Mouse (Mus musculus) midbrain, embryonic 16.5 days (tissue): ENCODE results near the gene Cdkl3. TPM values are rescaled to one million over a fixed set of nuclear protein-coding genes. Genes with fewer than 3 reads are reported as not detected.

Experiments
- ATAC-seq: fragments of 200-750 bp; cut with Nextera tagmentation; 2 replicates; pipeline ENCODE4 v1.8.0; 2017; ENCODE audit warnings: moderate TSS enrichment
- H3K27ac ChIP-seq: fragments of 300-500 bp; sonication (generic); 2 replicates; pipeline ENCODE4 v1.5.1; 2014; ENCODE audit warnings: mild to moderate bottlenecking, low read length, mixed read lengths
- H3K27me3 ChIP-seq: fragments of 300-500 bp; sonication (generic); 2 replicates; pipeline ENCODE4 v1.6.1; 2014; ENCODE audit warnings: low read depth, low read length, mixed read lengths; ENCODE audit not compliant: control insufficient read depth, insufficient read depth
- H3K36me3 ChIP-seq: fragments of 300-500 bp; sonication (generic); 2 replicates; pipeline ENCODE4 v1.6.1; 2014; ENCODE audit warnings: mild to moderate bottlenecking, low read length, moderate library complexity, mixed read lengths; ENCODE audit not compliant: control insufficient read depth, insufficient read depth
- H3K4me1 ChIP-seq: fragments of 300-500 bp; sonication (generic); 2 replicates; pipeline ENCODE4 v1.6.1; 2014; ENCODE audit warnings: mild to moderate bottlenecking, low read length, mixed read lengths; ENCODE audit not compliant: control insufficient read depth, insufficient read depth
- H3K4me2 ChIP-seq: fragments of 300-500 bp; sonication (generic); 2 replicates; pipeline ENCODE4 v1.6.1; 2014; ENCODE audit warnings: mild to moderate bottlenecking, low read length, mixed read lengths
- H3K4me3 ChIP-seq: fragments of 300-500 bp; sonication (generic); 2 replicates; pipeline ENCODE4 v1.5.1; 2014; ENCODE audit warnings: low read depth, mild to moderate bottlenecking, low read length, moderate library complexity, mixed read lengths
- H3K9ac ChIP-seq: fragments of 300-500 bp; sonication (generic); 2 replicates; pipeline ENCODE4 v1.6.1; 2014; ENCODE audit warnings: low read depth, low read length, mixed read lengths
- H3K9me3 ChIP-seq: fragments of 300-500 bp; sonication (generic); replicated peaks from 2 replicates; pipeline ENCODE4 v1.6.1; 2014; ENCODE audit warnings: mild to moderate bottlenecking, low read length, mixed read lengths; ENCODE audit not compliant: control insufficient read depth, poor library complexity, severe bottlenecking
- WGBS: fragments of 180-500 bp; shearing (Covaris S2); extraction: QIAGEN DNeasy Blood & Tissue Kit; methylation state at CpG from one replicate; pipeline ENCODE4 v1.1.7; 2014; 5-methylcytosine and 5-hydroxymethylcytosine counted together
- polyA plus RNA-seq: library from polyadenylated mRNA; unstranded; fragments of >200 nt; fragmentation: Nextera tagmentation; extraction: Ambion mirVana; gene quantifications from 2 replicates; pipeline ENCODE4 v1.2.1, GENCODE M21; 2015

Gene Cdkl3
- polyA plus RNA-seq, 1 experiment from 2014 or later, result 34.4 TPM

DNA sequence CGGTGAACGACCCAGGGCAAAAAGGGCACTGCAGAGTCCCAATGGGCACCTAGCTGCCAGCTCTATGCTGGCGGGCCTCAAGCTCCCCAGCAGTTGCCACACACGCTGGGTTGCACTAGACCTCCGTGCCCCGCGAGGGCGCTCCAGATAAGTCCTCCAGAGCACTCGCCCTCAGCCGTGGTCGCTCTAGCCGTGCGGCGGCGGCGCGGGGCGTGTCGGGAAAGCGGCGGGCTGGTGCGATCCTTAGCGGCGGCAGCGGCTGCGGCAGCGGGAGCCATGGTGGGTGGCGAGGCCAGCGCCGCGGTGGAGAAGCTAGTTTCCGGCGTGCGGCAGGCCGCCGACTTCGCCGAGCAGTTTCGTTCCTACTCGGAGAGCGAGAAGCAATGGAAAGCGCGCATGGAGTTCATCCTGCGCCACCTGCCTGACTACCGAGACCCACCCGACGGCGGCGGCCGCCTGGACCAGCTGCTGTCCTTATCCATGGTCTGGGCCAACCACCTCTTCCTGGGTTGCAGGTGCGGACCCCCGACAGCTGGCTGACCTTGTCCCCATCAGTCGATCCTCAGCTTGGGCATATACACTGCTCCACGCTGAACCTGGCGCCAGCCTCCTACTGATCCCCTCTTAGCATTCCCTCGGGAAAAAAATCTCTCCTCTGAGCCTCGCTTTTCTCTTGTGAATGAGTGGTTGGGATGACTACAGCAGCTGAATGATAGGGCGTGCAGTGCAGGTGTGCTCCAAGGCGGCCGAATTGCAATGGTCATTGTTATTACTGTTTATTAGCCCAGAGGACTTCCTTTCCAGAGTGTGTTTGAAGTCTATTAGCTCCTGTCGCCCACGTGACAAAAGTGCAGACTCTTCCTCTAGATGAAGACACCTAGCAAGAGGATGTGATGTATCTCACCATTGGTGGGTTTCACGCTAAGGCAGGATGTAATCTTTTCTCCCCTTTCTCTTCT is 36.3 kb upstream of the Cdkl3 start, which contains the start of gene Cdkn2aipnl:
Cdkn2aipnl (plus strand) TSS at position 219 of the 959 bp plus-strand sequence.
- H3K9me3 ChIP-seq, result no peaks in the 10 kb centered on the region
- peak; percentile 96 for ATAC-seq
- peak within 1 kb of the TSS; percentile 78 for H3K27ac ChIP-seq

DNA sequence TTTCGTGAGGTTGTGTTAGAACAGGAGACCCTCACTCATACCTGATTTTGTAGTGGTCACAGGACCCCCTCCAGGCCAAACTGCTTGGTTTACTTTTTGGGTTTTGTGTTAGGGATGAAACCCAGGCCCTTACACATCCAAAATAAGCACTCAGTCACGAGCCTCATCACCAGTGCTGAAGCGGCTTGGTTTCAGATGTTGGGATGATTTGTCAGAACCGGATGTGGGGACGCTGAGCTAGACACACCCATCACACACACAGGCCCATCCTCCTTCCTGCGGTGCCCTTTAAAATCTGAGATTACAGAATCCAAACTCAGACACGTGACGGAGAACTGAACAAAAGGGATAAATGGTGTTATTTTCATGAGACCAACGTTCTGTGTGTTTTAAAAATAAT is 35.1 kb upstream of the Cdkl3 start:
- no peak overlapping the region for H3K9ac ChIP-seq
- no peak overlapping the region for H3K27ac ChIP-seq
- peaks cover 20% of the 10 kb centered on the region for H3K36me3 ChIP-seq
- H3K4me1 ChIP-seq, result peaks cover 4% of the 10 kb centered on the region
- H3K4me2 ChIP-seq, result no peak overlapping the region
- no peak overlapping the region for H3K4me3 ChIP-seq
- H3K27me3 ChIP-seq, result no peaks in the 10 kb centered on the region
- 95% methylated on average over 9 of the region's 9 CpGs for WGBS
- H3K9me3 ChIP-seq, result no peaks in the 10 kb centered on the region
- ATAC-seq, result no peak

More for the DNA sequence above, 36.3 kb upstream of the Cdkl3 start, which contains the start of gene Cdkn2aipnl:
- Histone ChIP-seq H3K4me3 (peak within 1 kb of the TSS; percentile 80), H3K36me3 (peaks cover 17% of the 10 kb centered on the region), H3K9ac (peak within 1 kb of the TSS; percentile 84), H3K27me3 (no peaks in the 10 kb centered on the region), H3K4me2 (peak within 1 kb of the TSS; percentile 86), H3K4me1 (peaks cover 4% of the 10 kb centered on the region)
- 2% methylated on average over 62 of the region's 63 CpGs for WGBS

DNA sequence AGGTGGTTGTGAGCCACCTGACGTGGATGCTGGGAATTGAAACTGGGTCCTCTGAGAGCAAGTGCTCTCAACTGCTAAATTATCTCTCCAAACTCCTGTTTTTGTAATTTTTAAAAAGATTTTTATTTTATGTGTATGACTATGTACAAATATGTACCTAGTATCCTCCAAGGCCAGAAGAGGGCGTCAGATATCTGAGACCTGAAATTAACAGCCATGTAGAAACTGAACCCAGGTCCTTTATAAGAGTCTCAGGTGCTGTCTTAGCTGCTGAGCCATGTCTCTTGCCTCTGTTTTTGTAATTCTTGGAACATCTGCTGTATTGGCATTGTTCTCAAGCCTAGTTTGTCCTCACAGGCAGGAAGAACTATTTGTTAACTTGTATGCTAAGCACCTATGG is 34.5 kb upstream of the Cdkl3 start:
- WGBS, result 95% methylated on average over 2 of the region's 2 CpGs
- no peak overlapping the region for H3K4me3 ChIP-seq
- H3K9ac ChIP-seq, result no peak overlapping the region
- ATAC-seq, result no peak
- H3K9me3 ChIP-seq, result no peaks in the 10 kb centered on the region
- no peaks in the 10 kb centered on the region for H3K27me3 ChIP-seq
- H3K36me3 ChIP-seq, result peaks cover 20% of the 10 kb centered on the region
- no peak overlapping the region for H3K4me2 ChIP-seq
- H3K27ac ChIP-seq, result no peak overlapping the region
- peaks cover 4% of the 10 kb centered on the region for H3K4me1 ChIP-seq

DNA sequence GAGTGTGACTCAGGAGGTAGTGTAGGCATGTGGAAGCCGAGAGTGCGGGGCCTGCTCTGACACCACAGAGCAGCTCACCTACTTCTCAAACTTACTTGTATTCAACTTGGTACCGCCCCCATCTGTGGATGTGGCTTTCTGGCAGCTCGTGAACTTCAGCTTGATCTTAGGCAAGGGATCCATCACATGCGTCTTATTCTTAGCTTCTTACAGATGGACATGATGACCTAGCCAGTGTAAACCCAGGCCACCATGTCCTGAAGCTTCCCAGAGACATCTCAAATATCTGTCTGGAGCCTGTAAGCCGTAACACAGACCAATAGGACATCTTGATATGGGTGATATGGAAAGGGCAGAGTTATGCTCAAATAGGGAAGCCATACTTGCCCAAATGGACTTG is 32.4 kb upstream of the Cdkl3 start:
- Histone ChIP-seq H3K27ac (no peak overlapping the region), H3K9me3 (no peaks in the 10 kb centered on the region), H3K4me3 (no peak overlapping the region), H3K36me3 (peaks cover 28% of the 10 kb centered on the region), H3K9ac (no peak overlapping the region), H3K4me2 (no peak overlapping the region), H3K4me1 (peaks cover 4% of the 10 kb centered on the region), H3K27me3 (no peaks in the 10 kb centered on the region)
- ATAC-seq, result no peak
- 95% methylated on average over 6 of the region's 6 CpGs for WGBS

DNA sequence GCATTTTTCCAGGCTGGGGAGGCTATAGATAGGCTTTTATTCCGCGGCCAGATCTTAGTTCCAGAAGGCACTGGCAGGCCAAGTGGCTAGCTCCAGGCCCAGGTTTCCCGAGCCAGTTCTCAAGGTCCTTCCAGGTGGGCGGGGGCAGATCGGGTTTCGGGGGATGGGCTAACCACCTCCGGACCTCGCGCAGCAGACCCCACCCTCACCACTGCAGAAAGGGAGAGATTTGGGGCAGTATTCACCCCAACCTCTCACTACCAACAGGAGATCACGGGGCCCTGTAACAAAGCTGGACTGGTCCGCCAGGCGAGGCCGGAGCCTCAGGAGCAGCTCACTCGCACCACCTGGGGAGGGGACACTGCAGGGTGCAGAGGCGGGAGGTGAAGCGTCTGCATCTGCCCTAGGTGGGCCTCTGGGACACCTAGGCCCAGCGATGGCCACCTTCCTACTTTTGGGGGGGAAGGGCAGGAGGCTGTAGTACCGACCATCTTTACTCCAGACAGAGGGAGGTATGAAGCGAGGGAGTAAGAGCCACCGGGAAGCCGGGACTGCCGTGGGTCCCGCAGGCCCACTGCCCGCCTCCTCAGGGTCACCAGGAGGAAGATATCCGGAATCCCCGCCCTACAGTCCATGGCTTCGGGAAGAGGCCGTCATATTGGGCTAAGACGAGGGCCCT is 4.3 kb upstream of the Cdkl3 start:
- ATAC-seq, result peak; percentile 57
- Histone ChIP-seq H3K27ac (peak overlapping the region; percentile 98), H3K4me3 (peak overlapping the region; percentile 62), H3K36me3 (peaks cover 15% of the 10 kb centered on the region), H3K9ac (peak overlapping the region; percentile 91), H3K4me2 (peak overlapping the region; percentile 93), H3K4me1 (peaks cover 35% of the 10 kb centered on the region), H3K27me3 (no peaks in the 10 kb centered on the region), H3K9me3 (no peaks in the 10 kb centered on the region)
- 0% methylated on average over 29 of the region's 29 CpGs for WGBS

DNA sequence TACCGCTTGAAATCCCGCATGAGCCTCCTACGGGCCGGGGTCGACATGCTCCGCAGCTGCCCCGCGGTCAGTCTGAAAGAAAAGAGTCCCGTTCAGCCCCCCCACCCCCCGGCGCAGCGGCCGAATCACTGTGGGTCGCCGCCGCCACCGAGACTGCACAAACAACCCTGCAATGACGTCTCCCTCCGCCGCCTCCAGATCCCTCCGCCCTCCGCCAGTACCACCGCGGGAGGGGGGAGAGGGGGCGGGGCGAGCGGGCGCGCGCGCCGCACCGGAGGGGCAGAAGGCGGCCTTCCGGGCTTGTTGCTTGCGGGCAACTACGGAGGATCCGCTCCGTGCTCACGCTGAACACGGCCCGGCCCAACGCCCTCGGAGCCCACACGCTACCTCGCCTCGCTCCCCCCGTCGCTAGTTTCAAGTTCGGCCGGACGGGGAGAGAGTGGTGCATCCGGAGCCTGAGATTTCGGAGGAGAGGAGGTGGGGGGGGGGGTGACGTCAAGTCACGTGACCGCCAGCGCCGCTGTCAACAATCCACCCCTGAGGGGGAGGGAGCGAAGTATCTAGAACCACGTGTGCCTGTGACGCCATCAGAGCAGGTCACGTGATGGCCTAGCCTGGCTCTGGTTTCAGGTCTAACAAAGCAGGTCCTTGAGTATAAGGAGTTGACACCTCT is 3.6 kb upstream of the Cdkl3 start, which contains the start of gene Ube2b:
Ube2b (minus strand) TSS at position 473 of the 673 bp plus-strand sequence.
- Histone ChIP-seq H3K4me1 (peaks cover 40% of the 10 kb centered on the region), H3K9ac (peak within 1 kb of the TSS; percentile 91), H3K9me3 (no peaks in the 10 kb centered on the region), H3K27ac (peak within 1 kb of the TSS; percentile 98), H3K27me3 (no peaks in the 10 kb centered on the region), H3K4me2 (peak within 1 kb of the TSS; percentile 93), H3K36me3 (peaks cover 9% of the 10 kb centered on the region), H3K4me3 (peak within 1 kb of the TSS; percentile 62)
- ATAC-seq, result peak; percentile 81
- WGBS, result under 1% methylated on average over 49 of the region's 63 CpGs

DNA sequence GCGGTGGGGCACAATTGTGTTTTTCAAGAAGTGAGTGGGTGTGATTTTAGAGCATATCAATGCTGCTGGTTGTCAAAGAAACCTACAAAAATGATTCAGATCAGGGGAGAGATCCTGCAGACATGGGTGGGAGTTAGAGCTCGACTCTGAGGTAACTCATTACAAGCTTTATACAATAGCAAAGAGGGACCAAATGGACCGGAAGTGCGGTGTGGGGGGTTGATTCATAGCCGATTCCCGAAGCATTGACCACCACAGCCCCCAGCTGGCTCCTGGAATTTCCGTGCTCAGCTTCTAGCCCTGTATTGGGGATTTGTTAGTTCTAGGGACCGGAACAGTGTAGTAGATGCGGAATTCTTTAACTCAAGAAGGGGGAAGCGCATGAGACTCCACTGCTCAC is 2.7 kb upstream of the Cdkl3 start:
- peak overlapping the region; percentile 52; the same call in 1 of the 2 replicates for H3K9ac ChIP-seq
- H3K27me3 ChIP-seq, result no peaks in the 10 kb centered on the region

DNA sequence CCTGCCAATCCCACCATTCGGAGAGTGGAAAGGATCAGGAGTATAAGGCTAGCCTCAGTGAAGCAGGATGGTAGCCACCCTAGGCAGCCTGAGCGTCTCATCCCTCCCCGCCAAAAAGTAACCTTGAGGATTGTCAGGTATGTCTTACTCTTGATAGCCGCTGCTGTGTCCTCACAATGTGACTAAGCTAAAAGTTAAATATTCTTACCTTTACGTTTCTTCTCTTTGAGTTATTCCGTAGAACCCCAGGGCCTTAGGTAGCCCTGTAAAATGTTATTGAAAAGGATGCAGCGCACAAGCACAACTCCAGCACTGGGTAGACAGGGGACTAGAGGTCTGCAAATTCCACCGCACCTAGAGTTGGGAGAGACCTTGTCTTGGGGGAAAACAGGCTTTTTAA is 2.2 kb upstream of the Cdkl3 start:
- H3K36me3 ChIP-seq, result no peaks in the 10 kb centered on the region
- no peak for ATAC-seq
- 96% methylated on average over 8 of the region's 8 CpGs for WGBS
- peaks cover 48% of the 10 kb centered on the region for H3K4me1 ChIP-seq
- no peak overlapping the region for H3K4me3 ChIP-seq
- H3K4me2 ChIP-seq, result no peak overlapping the region
- H3K27ac ChIP-seq, result no peak overlapping the region
- H3K9me3 ChIP-seq, result no peaks in the 10 kb centered on the region
- H3K27me3 ChIP-seq, result no peaks in the 10 kb centered on the region
- H3K9ac ChIP-seq, result no peak overlapping the region

More for the DNA sequence above, 2.7 kb upstream of the Cdkl3 start:
- peak overlapping the region; percentile 98 for H3K27ac ChIP-seq
- WGBS, result 72% methylated on average over 10 of the region's 10 CpGs
- peaks cover 48% of the 10 kb centered on the region for H3K4me1 ChIP-seq
- no peak overlapping the region; the same call in 1 of the 2 replicates for H3K4me3 ChIP-seq
- no peaks in the 10 kb centered on the region for H3K9me3 ChIP-seq
- H3K4me2 ChIP-seq, result peak overlapping the region; percentile 69
- peaks cover 3% of the 10 kb centered on the region; the same call in 1 of the 2 replicates for H3K36me3 ChIP-seq
- ATAC-seq, result no peak
